14 mouse cellular contexts compared by ENCODE assay signal in the genomic region with DNA sequence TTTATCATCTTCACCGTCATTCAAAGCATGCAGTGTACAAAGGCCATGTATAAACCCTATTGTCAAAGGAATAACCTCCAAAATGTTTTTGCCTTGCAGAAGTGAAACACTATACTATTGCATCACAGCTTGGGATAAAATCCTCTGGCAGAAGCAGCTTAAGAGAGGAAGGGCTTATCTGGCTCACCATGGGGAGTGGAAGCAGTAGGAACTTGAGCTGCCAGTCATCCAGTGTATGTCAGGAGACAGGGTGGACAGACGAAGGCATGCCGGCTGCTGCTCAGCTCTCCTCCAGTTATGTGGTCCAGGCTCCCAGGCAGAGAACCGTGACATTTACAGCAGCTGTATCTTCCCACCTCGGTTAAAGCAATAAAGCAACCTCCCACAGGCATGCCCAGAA.
"Had no signal": no experiment of that assay in that cellular context is flagged by ENCODE, and none has a peak within 500 bp of the region (broad histone marks: within the 10 kb centered on the region; RNA-seq: fewer than 3 reads in every experiment).

No protein-coding gene starts in this region.

- H3K27me3 ChIP-seq: limb, embryonic 15.5 days; liver, embryonic 12.5 days; stomach, embryonic 15.5 days had no signal

- H3K36me3 ChIP-seq: limb, embryonic 15.5 days; liver, embryonic 12.5 days; midbrain, embryonic 12.5 days; stomach, embryonic 15.5 days had no signal

- ATAC-seq: liver, embryonic 12.5 days; midbrain, embryonic 16.5 days had no signal

- H3K4me2 ChIP-seq: limb, embryonic 15.5 days; liver, embryonic 12.5 days; lung, embryonic 14.5 days; midbrain, embryonic 12.5 days; stomach, embryonic 15.5 days had no signal

- H3K4me1 ChIP-seq: limb, embryonic 15.5 days; liver, embryonic 12.5 days; midbrain, embryonic 12.5 days; stomach, embryonic 15.5 days had no signal

- H3K9ac ChIP-seq: limb, embryonic 15.5 days; liver, embryonic 12.5 days; lung, embryonic 14.5 days; midbrain, embryonic 12.5 days; stomach, embryonic 15.5 days had no signal

- DNase-seq: kidney, adult 18-20 months; kidney, postnatal 4 days; lung, embryonic 14.5 days; lung, postnatal 14 days; retina, postnatal 1 day; thymus, adult 2 months; thymus, postnatal 36 days had no signal

- H3K4me3 ChIP-seq: layer of hippocampus, adult 2 months; limb, embryonic 15.5 days; liver, embryonic 12.5 days; midbrain, embryonic 12.5 days; stomach, embryonic 15.5 days had no signal

- H3K9me3 ChIP-seq: limb, embryonic 15.5 days; liver, embryonic 12.5 days; midbrain, embryonic 12.5 days; stomach, embryonic 15.5 days had no signal

- H3K27ac ChIP-seq: layer of hippocampus, adult 2 months; limb, embryonic 15.5 days; liver, embryonic 12.5 days; macrophage; midbrain, embryonic 12.5 days; stomach, embryonic 15.5 days had no signal
